Mouse (Mus musculus) frontal cortex, adult 2 months (tissue): ENCODE results near the gene Gm14419. TPM values are rescaled to one million over a fixed set of nuclear protein-coding genes. Genes with fewer than 3 reads are reported as not detected.
"Not testable (repeated sequence)": the region's sequence is repeated elsewhere in the genome, so short reads cannot be mapped to it uniquely, and the experiment has no call there.

ENCODE experiments used
- DNase-seq, 2 experiments: peaks; one replicate each; pipeline ENCODE4 v3.0.0; 2022; ENCODE audit warnings: low spot score in 1 of 2; ENCODE audit errors: extremely low spot score in 1 of 2
- polyA plus RNA-seq: library from polyadenylated mRNA; depleted of rRNA; stranded (reverse); fragments of >200 nt; gene quantifications from 2 replicates; pipeline ENCODE4 v1.2.3, GENCODE M21; 2012; rRNA removed

The Gm14419 gene
- 9.7 and 15.6 TPM in 2 replicates for polyA plus RNA-seq

GRCm38 (mm10) chr2:177000656-177001055 lies at the start of gene Gm14419:
Gene Gm14419 (plus strand): TSS chr2:177000956.
- not testable (repeated sequence) for DNase-seq

Other genes starting within 250 kb of the Gm14419 start
- 30.9 and 37.3 TPM in 2 replicates for gene Gm14295, start 202.3 kb upstream of the Gm14419 start, polyA plus RNA-seq
- not detected in 2 replicates for gene Gm14408, start 169.8 kb upstream of the Gm14419 start, polyA plus RNA-seq
- 22.6 and 24.5 TPM in 2 replicates for gene Gm14296, start 73.1 kb upstream of the Gm14419 start, polyA plus RNA-seq
- gene Gm14401, start 73.4 kb downstream of the Gm14419 start, polyA plus RNA-seq, result not detected in 2 replicates
- gene Gm14410, start 205.5 kb downstream of the Gm14419 start, polyA plus RNA-seq, result 49.3 and 58.2 TPM in 2 replicates